Mouse (Mus musculus) hindbrain, postnatal 0 days (tissue): Measurements from ENCODE around the gene Tmem234. TPM values are rescaled to one million over a fixed set of nuclear protein-coding genes. Genes with fewer than 3 reads are reported as not detected.

ENCODE experiments used
- ATAC-seq: fragments of 200-750 bp; cut with Nextera tagmentation; 2 replicates; pipeline ENCODE4 v1.8.0; 2017; ENCODE audit warnings: mild to moderate bottlenecking, moderate TSS enrichment, moderate library complexity
- DNase-seq: peaks from one replicate; pipeline ENCODE4 v3.0.0-alpha.2; 2015; ENCODE audit warnings: low spot score
- H3K27ac ChIP-seq: fragments of 300-500 bp; sonication (generic); 2 replicates; pipeline ENCODE4 v1.5.1; 2014; ENCODE audit warnings: mild to moderate bottlenecking
- H3K27me3 ChIP-seq: fragments of 300-500 bp; sonication (generic); 2 replicates; pipeline ENCODE4 v1.6.1; 2014; ENCODE audit warnings: low read length, mixed read lengths; ENCODE audit not compliant: insufficient read depth
- H3K36me3 ChIP-seq: fragments of 300-500 bp; sonication (generic); 2 replicates; pipeline ENCODE4 v1.6.1; 2014; ENCODE audit warnings: low read length, mixed read lengths; ENCODE audit not compliant: insufficient read depth
- H3K4me1 ChIP-seq: fragments of 300-500 bp; sonication (generic); 2 replicates; pipeline ENCODE4 v1.6.1; 2014; ENCODE audit warnings: antibody characterized with exemption, low read length, mixed read lengths; ENCODE audit not compliant: insufficient read depth
- H3K4me2 ChIP-seq: fragments of 300-500 bp; sonication (generic); 2 replicates; pipeline ENCODE4 v1.6.1; 2014; ENCODE audit warnings: low read depth, mild to moderate bottlenecking, low read length, moderate library complexity, mixed read lengths
- H3K4me3 ChIP-seq: fragments of 300-500 bp; sonication (generic); 2 replicates; pipeline ENCODE4 v1.5.1; 2014; ENCODE audit warnings: low read length
- H3K9ac ChIP-seq: fragments of 300-500 bp; sonication (generic); replicated peaks from 2 replicates; pipeline ENCODE4 v1.6.1; 2014; ENCODE audit warnings: mild to moderate bottlenecking, low read length, moderate library complexity, mixed read lengths
- H3K9me3 ChIP-seq: fragments of 300-500 bp; sonication (generic); 2 replicates; pipeline ENCODE4 v1.6.1; 2016; ENCODE audit warnings: low read length, mixed read lengths
- CTCF ChIP-seq: IDR thresholded peaks from 2 replicates; pipeline ENCODE4 v1.5.1; 2016; ENCODE audit warnings: antibody characterized with exemption, control low read depth, low read depth
- WGBS: fragments of 180-500 bp; shearing (Covaris S2); extraction: QIAGEN DNeasy Blood & Tissue Kit; methylation state at CpG from one replicate; pipeline ENCODE4 v1.1.7; 2014; 5-methylcytosine and 5-hydroxymethylcytosine counted together
- polyA plus RNA-seq: library from polyadenylated mRNA; unstranded; fragments of >200 nt; fragmentation: Nextera tagmentation; extraction: Ambion mirVana; gene quantifications from 2 replicates; pipeline ENCODE4 v1.2.1, GENCODE M21; 2015
- total RNA-seq: library from RNA; depleted of rRNA; stranded (reverse); fragments of >200 nt; gene quantifications from 2 replicates; pipeline ENCODE4 v1.2.3, GENCODE M21; 2014

The Tmem234 gene
- total and polyA plus RNA-seq, 2 experiments from 2014 or later, result 150 to 221 TPM

GRCm38 (mm10) chr4:129621283-129621841, 20.9 kb downstream of the Tmem234 start:
- TF ChIP-seq CTCF, result no peak
- WGBS, result 82% methylated on average over 8 of the region's 8 CpGs
- no peak for ATAC-seq
- DNase-seq, result no peak
- 0 out of 2 replicates have a peak overlapping the region, but pooled peaks have one; percentile 30 for H3K9ac ChIP-seq
- no peak overlapping the region; the same call in 1 of the 2 replicates for H3K27ac ChIP-seq
- H3K4me2 ChIP-seq, result peak overlapping the region; percentile 23; the same call in 1 of the 2 replicates
- H3K9me3 ChIP-seq, result no peaks in the 10 kb centered on the region
- H3K4me1 ChIP-seq, result peaks cover 40% of the 10 kb centered on the region
- H3K27me3 ChIP-seq, result no peaks in the 10 kb centered on the region
- no peak overlapping the region for H3K4me3 ChIP-seq
- H3K36me3 ChIP-seq, result peaks cover 2% of the 10 kb centered on the region

DNA sequence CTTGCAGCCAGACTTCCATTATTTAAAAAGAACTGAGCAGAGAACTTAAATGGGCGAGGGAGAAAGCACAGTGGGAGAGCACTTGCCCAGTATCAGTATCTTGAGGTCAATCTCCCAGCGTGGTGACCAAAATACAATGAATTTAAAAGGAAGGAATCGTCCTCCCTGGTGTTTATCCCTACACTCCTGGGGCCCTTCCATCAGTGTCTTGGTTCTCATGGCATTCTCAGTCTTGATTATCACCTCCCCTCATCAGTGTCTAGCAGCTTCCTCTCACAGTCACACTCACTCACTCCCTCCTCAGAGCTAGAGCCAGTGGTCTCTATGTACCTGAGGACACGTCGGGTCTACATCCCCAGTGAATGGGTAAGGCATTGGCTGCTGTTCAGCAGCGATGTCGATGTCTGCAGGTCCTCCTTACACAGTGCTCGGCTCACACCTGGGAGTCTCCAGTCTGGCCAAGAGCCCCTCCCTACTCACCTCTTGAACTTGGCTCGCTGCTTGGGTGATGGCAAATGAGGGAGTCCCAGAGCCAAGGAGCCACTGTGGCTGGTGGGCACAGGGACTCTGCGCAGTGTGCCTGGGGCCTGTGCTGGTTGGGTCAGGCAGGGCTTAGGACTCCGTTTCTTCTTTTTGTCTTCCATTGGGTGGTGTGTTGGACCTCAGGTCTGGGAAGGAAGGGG, 21.8 kb downstream of the Tmem234 start:
- TF ChIP-seq CTCF, result no peak
- Histone ChIP-seq H3K4me3 (peak overlapping the region; percentile 55), H3K4me1 (peaks cover 40% of the 10 kb centered on the region), H3K9ac (peak overlapping the region; percentile 79), H3K9me3 (no peaks in the 10 kb centered on the region), H3K27me3 (no peaks in the 10 kb centered on the region), H3K4me2 (peak overlapping the region; percentile 89), H3K27ac (peak overlapping the region; percentile 98; the same call in 1 of the 2 replicates), H3K36me3 (peaks cover 11% of the 10 kb centered on the region)
- DNase-seq, result no peak
- ATAC-seq, result no peak
- WGBS, result 74% methylated on average over 11 of the region's 11 CpGs

DNA sequence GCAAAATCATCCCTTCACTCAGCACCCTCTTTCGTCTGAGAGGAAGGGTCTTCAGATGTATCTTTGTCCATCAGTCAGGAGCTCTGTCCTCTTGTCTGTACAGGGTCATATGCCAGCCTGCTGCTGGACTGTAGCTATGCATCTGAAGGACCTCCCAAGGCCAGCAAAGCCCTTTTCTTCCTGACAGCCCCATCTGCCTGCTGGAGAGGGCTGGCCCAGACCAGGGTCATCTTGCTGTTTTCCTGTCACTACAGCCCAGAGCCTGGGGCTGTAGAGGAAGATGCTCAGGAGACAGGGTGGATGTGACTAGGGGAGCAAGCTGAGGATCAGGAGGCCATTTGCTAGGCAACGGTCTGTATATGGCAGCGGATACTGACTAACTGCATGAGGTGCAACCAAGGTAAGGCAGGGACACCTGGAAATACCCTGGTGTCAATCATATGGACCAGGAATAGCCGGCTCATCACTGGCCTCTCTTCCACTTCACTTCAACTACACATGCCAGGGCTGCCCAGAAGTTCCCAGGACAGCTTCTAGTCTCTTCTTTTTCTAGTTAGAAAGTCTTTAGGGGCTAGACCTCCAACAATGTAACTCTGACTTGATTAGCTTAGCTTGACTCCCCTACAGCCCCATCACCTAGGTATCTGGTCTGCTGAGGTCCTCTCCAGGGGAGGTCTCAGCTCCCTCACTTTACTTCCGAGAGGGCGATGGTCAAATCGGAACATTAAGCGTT, 22.5 kb downstream of the Tmem234 start:
- DNase-seq (no peak), ATAC-seq (no peak)
- Histone ChIP-seq H3K9ac (peak overlapping the region; percentile 79), H3K27me3 (no peaks in the 10 kb centered on the region), H3K4me2 (peak overlapping the region; percentile 89), H3K4me3 (peak overlapping the region; percentile 55), H3K9me3 (no peaks in the 10 kb centered on the region), H3K27ac (peak overlapping the region; percentile 98), H3K4me1 (peaks cover 40% of the 10 kb centered on the region), H3K36me3 (peaks cover 15% of the 10 kb centered on the region)
- TF ChIP-seq CTCF, result no peak
- WGBS, result 18% methylated on average over 8 of the region's 8 CpGs

- ATAC-seq, result peak; percentile 21
- Histone ChIP-seq H3K4me2 (peak within 1 kb of the TSS; percentile 89), H3K27ac (peak within 1 kb of the TSS; percentile 98), H3K9ac (peak within 1 kb of the TSS; percentile 79), H3K4me1 (peaks cover 35% of the 10 kb centered on the region), H3K27me3 (no peaks in the 10 kb centered on the region), H3K4me3 (peak within 1 kb of the TSS; percentile 55), H3K36me3 (peaks cover 22% of the 10 kb centered on the region), H3K9me3 (no peaks in the 10 kb centered on the region)
- no peak for TF ChIP-seq CTCF
- DNase-seq, result peak; percentile 75
- WGBS, result 0% methylated on average over 10 of the region's 10 CpGs
Measured at GRCm38 (mm10) chr4:129623681-129624091, 23.2 kb downstream of the Tmem234 start, which contains the start of gene Ccdc28b. TSS of gene Ccdc28b (minus strand) at chr4:129623947.

DNA sequence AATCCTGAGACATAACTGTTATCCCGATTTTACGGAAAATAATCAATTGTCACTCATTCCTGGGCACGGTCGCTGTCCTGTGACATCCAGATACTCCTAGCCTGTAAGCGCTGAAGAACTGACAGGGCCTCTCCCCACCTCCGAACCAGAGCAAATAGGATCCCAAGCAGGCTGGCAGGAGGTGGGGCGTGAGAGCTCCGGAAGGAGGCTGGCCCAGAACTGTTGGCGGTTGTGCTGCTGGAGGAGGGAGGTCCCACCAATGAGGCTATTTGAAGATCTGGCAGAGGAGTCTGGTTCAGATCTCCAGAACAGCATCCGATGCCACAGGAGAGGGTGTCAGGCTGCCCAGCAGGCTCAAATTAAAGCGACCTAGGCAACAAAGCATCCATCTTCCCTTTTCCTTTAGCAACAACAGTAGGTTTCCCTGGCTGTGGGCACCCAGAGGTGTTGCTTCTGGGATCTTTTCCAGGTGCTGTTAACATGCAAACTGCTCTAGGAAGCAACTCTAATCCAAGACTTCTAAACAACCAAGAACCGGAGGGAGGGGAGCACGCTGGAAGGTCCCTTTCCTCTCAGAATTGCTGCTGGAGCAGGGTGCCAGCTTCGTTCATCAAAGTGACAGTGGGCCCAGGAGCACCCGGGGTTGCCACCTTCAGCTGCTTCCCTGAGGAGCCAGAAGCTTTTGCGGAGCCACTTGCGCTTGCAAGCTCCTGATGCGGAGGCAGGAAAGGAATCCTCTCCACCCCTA, 24.0 kb downstream of the Tmem234 start:
- DNase-seq, result peak; percentile 96
- peak; percentile 96 for ATAC-seq
- TF ChIP-seq CTCF, result no peak; the same call in 1 of the 2 replicates

DNA sequence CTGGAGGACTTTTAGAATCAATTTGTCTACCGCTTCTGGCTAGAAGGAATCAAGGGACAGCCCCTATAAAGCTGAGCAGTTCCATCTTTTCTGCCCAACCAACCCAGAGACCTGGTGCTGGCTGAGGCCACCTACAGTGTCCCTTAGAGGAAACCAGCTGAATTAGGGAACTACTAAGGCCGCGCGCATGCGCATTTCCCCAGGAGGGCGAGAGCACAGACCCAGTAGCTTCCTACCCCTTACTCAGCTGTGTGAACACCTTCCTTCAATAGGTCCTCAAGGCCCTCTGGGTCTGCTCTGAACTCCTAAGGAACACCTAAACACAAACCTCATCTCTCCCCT, 24.5 kb downstream of the Tmem234 start:
- peak; percentile 28 for ATAC-seq
- peaks cover 35% of the 10 kb centered on the region for H3K36me3 ChIP-seq
- peak; percentile 0; the same call in 1 of the 2 replicates for TF ChIP-seq CTCF
- 2% methylated on average over 6 of the region's 6 CpGs for WGBS
- H3K4me2 ChIP-seq, result peak overlapping the region; percentile 89
- peak overlapping the region; percentile 55 for H3K4me3 ChIP-seq
- no peaks in the 10 kb centered on the region for H3K27me3 ChIP-seq
- peaks cover 35% of the 10 kb centered on the region for H3K4me1 ChIP-seq
- DNase-seq, result peak; percentile 85
- no peaks in the 10 kb centered on the region for H3K9me3 ChIP-seq
- H3K9ac ChIP-seq, result peak overlapping the region; percentile 46
- peak overlapping the region; percentile 98 for H3K27ac ChIP-seq

More for the DNA sequence above, 24.0 kb downstream of the Tmem234 start:
- H3K4me3 ChIP-seq, result peak overlapping the region; percentile 55
- no peaks in the 10 kb centered on the region for H3K9me3 ChIP-seq
- WGBS, result 1% methylated on average over 18 of the region's 18 CpGs
- no peaks in the 10 kb centered on the region for H3K27me3 ChIP-seq
- H3K9ac ChIP-seq, result peak overlapping the region; percentile 79
- peak overlapping the region; percentile 89 for H3K4me2 ChIP-seq
- H3K36me3 ChIP-seq, result peaks cover 30% of the 10 kb centered on the region
- peak overlapping the region; percentile 98 for H3K27ac ChIP-seq
- peaks cover 35% of the 10 kb centered on the region for H3K4me1 ChIP-seq
